Mouse (Mus musculus) embryonic fibroblast, embryonic 13.5 days (primary cell): ENCODE data around the gene Dnaaf3.
"Not testable (repeated sequence)": the region's sequence is repeated elsewhere in the genome, so short reads cannot be mapped to it uniquely, and the experiment has no call there.

Source experiments
- CTCF ChIP-seq: IDR thresholded peaks from 2 replicates; pipeline ENCODE4 v1.5.1; 2011; ENCODE audit warnings: mild to moderate bottlenecking, control low read depth, low read length, moderate library complexity, borderline replicate concordance; ENCODE audit not compliant: insufficient read depth
- POLR2A ChIP-seq: IDR thresholded peaks from 2 replicates; pipeline ENCODE4 v1.6.1; 2011; ENCODE audit warnings: low read depth, mild to moderate bottlenecking, control low read depth, low read length, moderate library complexity

DNA sequence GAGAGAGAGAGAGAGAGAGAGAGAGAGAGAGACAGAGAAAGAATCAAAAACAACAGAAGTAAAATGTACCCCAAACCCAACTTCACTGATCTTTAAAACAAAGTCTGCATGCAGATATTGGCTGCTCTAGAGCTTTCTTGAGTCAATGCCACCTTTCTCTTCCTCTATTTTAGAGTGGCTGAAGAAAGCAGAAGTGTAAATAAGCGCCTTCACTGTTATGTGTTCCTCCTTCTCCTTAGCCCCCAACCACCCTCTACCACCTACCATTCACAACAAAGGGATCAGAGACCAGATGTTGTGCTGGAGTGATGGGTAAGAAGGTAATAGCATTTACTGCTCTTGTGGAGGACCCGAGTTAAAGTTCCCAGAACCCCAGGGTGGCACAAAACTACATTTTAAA, 40.1 kb upstream of the Dnaaf3 start:
- TF ChIP-seq CTCF, POLR2A: not testable (repeated sequence)
